Comparison of ENCODE assay signal across 9 mouse cellular contexts in genomic region chr17:67978786-67979185, GRCm38 (mm10). TPM values are rescaled to one million over a fixed set of nuclear protein-coding genes. Genes with fewer than 3 reads are reported as not detected.
DNase-seq lines count a peak whose midpoint lies in the region; ATAC-seq lines count a peak whose summit lies in the region.
"Had no signal": no experiment of that assay in that cellular context is flagged by ENCODE, and none has a peak within 500 bp of the region (broad histone marks: within the 10 kb centered on the region; RNA-seq: fewer than 3 reads in every experiment).

No protein-coding gene starts in this region.

- H3K4me1 ChIP-seq in embryonic facial prominence, embryonic 15.5 days: peaks cover 22% of the 10 kb centered on the region
- H3K4me1 ChIP-seq in limb, embryonic 15.5 days: peaks cover 24% of the 10 kb centered on the region

- peak overlapping the region; percentile 34 for H3K27ac ChIP-seq in embryonic facial prominence, embryonic 15.5 days (replicated peaks)
- H3K27ac ChIP-seq in limb, embryonic 15.5 days: peak overlapping the region; percentile 22; the same call in 1 of the 2 replicates
- H3K27ac ChIP-seq: liver, embryonic 14.5 days had no signal

- peak; percentile 65; the same call in 1 of the 2 replicates for ATAC-seq in embryonic facial prominence, embryonic 15.5 days (ENCODE audit: insufficient number of reproducible peaks, low FRiP score, low TSS enrichment, low read depth)
- no peak for ATAC-seq in limb, embryonic 15.5 days (ENCODE audit: insufficient number of reproducible peaks, low FRiP score, low TSS enrichment, low read depth)
- ATAC-seq in granulocyte monocyte progenitor cell, adult 5-6 weeks (replicated peaks; ENCODE audit: poor library complexity, severe bottlenecking): no peak; the same call in 1 of the 2 replicates
- ATAC-seq in megakaryocyte, adult 5-6 weeks (ENCODE audit: poor library complexity, severe bottlenecking): no peak

- peak; percentile 31 for DNase-seq in urinary bladder, adult 2 months (ENCODE audit: low spot score)
- no peak for DNase-seq in urinary bladder, postnatal 10 days (ENCODE audit: low spot score)
- peak; percentile 70 to 71 for DNase-seq in heart, postnatal 36 days
- DNase-seq in yolk sac, embryonic 10.5 days (ENCODE audit: low spot score): peak; percentile 68

- H3K9ac ChIP-seq in embryonic facial prominence, embryonic 15.5 days: no peak overlapping the region
- no peak overlapping the region for H3K9ac ChIP-seq in limb, embryonic 15.5 days
- H3K9ac ChIP-seq: liver, embryonic 14.5 days had no signal

- WGBS in embryonic facial prominence, embryonic 15.5 days: 16% methylated on average over 3 of the region's 3 CpGs
- 22% methylated on average over 3 of the region's 3 CpGs for WGBS in limb, embryonic 15.5 days

- H3K4me3 ChIP-seq in embryonic facial prominence, embryonic 15.5 days (replicated peaks): no peak overlapping the region
- no peak overlapping the region for H3K4me3 ChIP-seq in limb, embryonic 15.5 days

- H3K9me3 ChIP-seq in embryonic facial prominence, embryonic 15.5 days (replicated peaks): no peaks in the 10 kb centered on the region
- no peaks in the 10 kb centered on the region for H3K9me3 ChIP-seq in limb, embryonic 15.5 days

- H3K27me3 ChIP-seq in embryonic facial prominence, embryonic 15.5 days: no peaks in the 10 kb centered on the region
- no peaks in the 10 kb centered on the region for H3K27me3 ChIP-seq in limb, embryonic 15.5 days

- H3K36me3 ChIP-seq in embryonic facial prominence, embryonic 15.5 days: no peaks in the 10 kb centered on the region
- no peaks in the 10 kb centered on the region for H3K36me3 ChIP-seq in limb, embryonic 15.5 days

- no peak overlapping the region for H3K4me2 ChIP-seq in embryonic facial prominence, embryonic 15.5 days (replicated peaks)
- no peak overlapping the region for H3K4me2 ChIP-seq in limb, embryonic 15.5 days

- intact Hi-C loops in heart, postnatal 36 days (cut with DNase I): no loop called here

RNA-seq across cellular contexts. Expression of gene Arhgap28, which starts 25.1 kb away (rescaled TPM):
- 9.3 and 9.7 TPM in 2 replicates for polyA plus RNA-seq in urinary bladder, adult 2 months (2012; rRNA removed)
- 47.3 and 48.6 TPM in 2 replicates for polyA plus RNA-seq in embryonic facial prominence, embryonic 15.5 days (2015; fragmentation: Nextera tagmentation; extraction: Ambion mirVana)
- total RNA-seq in heart, postnatal 36 days (2021): 1 to 10 TPM; 2.0 to 3.7 TPM
- polyA plus RNA-seq in limb, embryonic 15.5 days (2015; fragmentation: Nextera tagmentation; extraction: Ambion mirVana): 41.5 and 42.0 TPM in 2 replicates
- 0.90 and 2.1 TPM in 2 replicates for total RNA-seq in granulocyte monocyte progenitor cell, adult 5-6 weeks (2014; fragmentation: Nextera tagmentation)
- total RNA-seq in granulocyte monocyte progenitor cell, adult 5-6 weeks (2017): 1.0 and 1.8 TPM in 2 replicates
- total RNA-seq in megakaryocyte, adult 5-6 weeks (2015): 0.54 and 0.84 TPM in 2 replicates
- total RNA-seq in megakaryocyte, adult 5-6 weeks (2017): 0.29 and 0.37 TPM in 2 replicates
